In genomic region chr6:100335506-100336144, GRCm38 (mm10) we compare ENCODE assay signal across 7 mouse cellular contexts. TPM values are rescaled to one million over a fixed set of nuclear protein-coding genes. Genes with fewer than 3 reads are reported as not detected.
A peak's percentile ranks its signal among the peaks of the same experiment; 100 is the strongest.
DNase-seq lines count a peak whose midpoint lies in the region; ATAC-seq lines count a peak whose summit lies in the region.

No protein-coding gene starts in this region.

- no peak overlapping the region for H3K27ac ChIP-seq in intestine, embryonic 16.5 days (ENCODE audit: low read length)
- 0 out of 2 replicates have a peak overlapping the region, but pooled peaks have one; percentile 16 for H3K27ac ChIP-seq in midbrain, embryonic 13.5 days

- peaks cover 3% of the 10 kb centered on the region; the same call in 1 of the 2 replicates for H3K27me3 ChIP-seq in intestine, embryonic 16.5 days (replicated peaks; ENCODE audit: control insufficient read depth, insufficient read depth, low read length)
- H3K27me3 ChIP-seq in midbrain, embryonic 13.5 days = peaks cover 65% of the 10 kb centered on the region

- H3K36me3 ChIP-seq in intestine, embryonic 16.5 days (ENCODE audit: control insufficient read depth, insufficient read depth, low read length) = no peaks in the 10 kb centered on the region
- H3K36me3 ChIP-seq in midbrain, embryonic 13.5 days = no peaks in the 10 kb centered on the region

- WGBS in intestine, embryonic 16.5 days = 25% methylated on average over 18 of the region's 18 CpGs
- WGBS in midbrain, embryonic 13.5 days = 2% methylated on average over 18 of the region's 18 CpGs

- peak overlapping the region; percentile 36 for H3K4me2 ChIP-seq in intestine, embryonic 16.5 days (ENCODE audit: low read depth, low read length)
- H3K4me2 ChIP-seq in midbrain, embryonic 13.5 days (replicated peaks) = peak overlapping the region; percentile 42

- 0 out of 2 replicates have a peak, but pooled peaks cover 5% of the 10 kb centered on the region for H3K4me1 ChIP-seq in intestine, embryonic 16.5 days (ENCODE audit: control insufficient read depth, insufficient read depth, low read length)
- peaks cover 24% of the 10 kb centered on the region for H3K4me1 ChIP-seq in midbrain, embryonic 13.5 days (replicated peaks)

- intact Hi-C loops in gastrocnemius, postnatal 14 days (cut with DNase I; ENCODE audit: low total_unique reads) = no loop called here

- no peaks in the 10 kb centered on the region for H3K9me3 ChIP-seq in intestine, embryonic 16.5 days (ENCODE audit: control insufficient read depth, low read length)
- no peaks in the 10 kb centered on the region for H3K9me3 ChIP-seq in midbrain, embryonic 13.5 days

- peak overlapping the region; percentile 7; the same call in 1 of the 2 replicates for H3K4me3 ChIP-seq in intestine, embryonic 16.5 days (ENCODE audit: low read length)
- H3K4me3 ChIP-seq in midbrain, embryonic 13.5 days (replicated peaks) = 0 out of 2 replicates have a peak overlapping the region, but pooled peaks have one; percentile 4

- peak; percentile 26 for DNase-seq in NIH3T3 (ENCODE audit: low read depth)
- DNase-seq in embryo, embryonic 9.5 days (ENCODE audit: extremely low spot score) = peak; percentile 76
- DNase-seq in cerebellum, adult 9-11 months = no peak
- no peak for DNase-seq in left cerebral cortex, adult 18-20 months (ENCODE audit: low spot score in 2 of 2)
- DNase-seq in gastrocnemius, postnatal 14 days = no peak

- no peak; the same call in 1 of the 2 replicates for ATAC-seq in intestine, embryonic 16.5 days
- ATAC-seq in midbrain, embryonic 13.5 days = peak; percentile 68

- 0 out of 2 replicates have a peak overlapping the region, but pooled peaks have one; percentile 42 for H3K9ac ChIP-seq in intestine, embryonic 16.5 days (ENCODE audit: low read depth, low read length)
- H3K9ac ChIP-seq in midbrain, embryonic 13.5 days (replicated peaks) = peak overlapping the region; percentile 23; the same call in 1 of the 2 replicates

RNA-seq across cellular contexts. Expression of gene Rybp, which starts 48.3 kb away (rescaled TPM):
- polyA plus RNA-seq in intestine, embryonic 16.5 days (2015; fragmentation: Nextera tagmentation; extraction: Ambion mirVana) = 6.0 and 10.1 TPM in 2 replicates
- 18.0 and 19.7 TPM in 2 replicates for polyA plus RNA-seq in midbrain, embryonic 13.5 days (2015; fragmentation: Nextera tagmentation; extraction: Ambion mirVana)
- 10 to 100 TPM; 48.7 to 59.4 TPM for total RNA-seq in left cerebral cortex, adult 18-20 months (2021)
- total RNA-seq in gastrocnemius, postnatal 14 days (2021) = 1 to 10 TPM; 7.0 to 8.0 TPM

Comparison
In these comparisons a context has a peak if more than half of its experiments do, and no peak if none do; other contexts are left out.
1. DNase-seq: peak in NIH3T3 (single experiment) and embryo, embryonic 9.5 days (single experiment); none in cerebellum, adult 9-11 months (single experiment), left cerebral cortex, adult 18-20 months (0 of 2) and gastrocnemius, postnatal 14 days (single experiment).
2. RNA of gene Rybp, which starts 48.3 kb away (total RNA-seq): 48.7 to 59.4 TPM in left cerebral cortex, adult 18-20 months; 7.0 to 8.0 TPM in gastrocnemius, postnatal 14 days; every median in the first group is over 4 times any median in the second.